Mouse (Mus musculus): ENCODE data around the gene Caml. TPM values are rescaled to one million over a fixed set of nuclear protein-coding genes. Genes with fewer than 3 reads are reported as not detected.
"Not testable (repeated sequence)": the region's sequence is repeated elsewhere in the genome, so short reads cannot be mapped to it uniquely, and the experiment has no call there.

Caml gene
- 68.1 and 73.2 TPM in 2 replicates for polyA plus RNA-seq (2016; fragmentation: Nextera tagmentation; extraction: Ambion mirVana)

- WGBS = under 1% methylated on average over 59 of the region's 59 CpGs
- Histone ChIP-seq H3K4me2 (peak within 1 kb of the TSS; percentile 79), H3K27me3 (no peaks in the 10 kb centered on the region; the same call in 1 of the 2 replicates), H3K36me3 (replicated peaks) (peaks cover 26% of the 10 kb centered on the region), H3K4me3 (replicated peaks) (peak within 1 kb of the TSS; percentile 87), H3K27ac (peak within 1 kb of the TSS; percentile 88), H3K4me1 (peaks cover 24% of the 10 kb centered on the region), H3K9ac (peak within 1 kb of the TSS; percentile 83), H3K9me3 (no peaks in the 10 kb centered on the region)
- peak; percentile 99 for ATAC-seq (ENCODE audit: low FRiP score)
Measured at GRCm38 (mm10) chr13:55622649-55623541, at the start of gene Caml. Gene Caml, plus strand, starts transcription at chr13:55623005.

GRCm38 (mm10) chr13:55573432-55573831, 49.4 kb upstream of the Caml start, which contains the start of gene Tmed9:
Gene Tmed9, plus strand, starts transcription at chr13:55573732.
- H3K9me3 ChIP-seq = no peaks in the 10 kb centered on the region
- WGBS = 97% methylated on average over 2 of the region's 2 CpGs
- H3K27ac ChIP-seq = no peak within 1 kb of the TSS
- peaks cover 2% of the 10 kb centered on the region; the same call in 1 of the 2 replicates for H3K36me3 ChIP-seq (replicated peaks)
- no peak within 1 kb of the TSS for H3K9ac ChIP-seq
- H3K4me2 ChIP-seq = no peak within 1 kb of the TSS
- peaks cover 19% of the 10 kb centered on the region for H3K4me1 ChIP-seq
- no peak within 1 kb of the TSS for H3K4me3 ChIP-seq (replicated peaks)
- no peak for ATAC-seq (ENCODE audit: low FRiP score)
- H3K27me3 ChIP-seq = no peaks in the 10 kb centered on the region

- Histone ChIP-seq H3K9me3 (no peaks in the 10 kb centered on the region), H3K4me2 (no peak overlapping the region), H3K27ac (no peak overlapping the region), H3K4me1 (peaks cover 13% of the 10 kb centered on the region), H3K4me3 (replicated peaks) (no peak overlapping the region), H3K9ac (no peak overlapping the region), H3K27me3 (no peaks in the 10 kb centered on the region), H3K36me3 (replicated peaks) (no peaks in the 10 kb centered on the region)
- 75% methylated on average over 5 of the region's 5 CpGs for WGBS
- ATAC-seq (ENCODE audit: low FRiP score) = no peak
Measured at GRCm38 (mm10) chr13:55574321-55574720, 48.5 kb upstream of the Caml start.

- Histone ChIP-seq H3K4me1 (peaks cover 6% of the 10 kb centered on the region), H3K9me3 (no peaks in the 10 kb centered on the region), H3K27ac (no peak overlapping the region), H3K4me2 (no peak overlapping the region), H3K27me3 (no peaks in the 10 kb centered on the region), H3K4me3 (replicated peaks) (no peak overlapping the region), H3K36me3 (replicated peaks) (no peaks in the 10 kb centered on the region), H3K9ac (no peak overlapping the region)
- ATAC-seq (ENCODE audit: low FRiP score) = no peak
- WGBS = 67% methylated on average over 5 of the region's 5 CpGs
Measured at GRCm38 (mm10) chr13:55575932-55576331, 46.9 kb upstream of the Caml start.

GRCm38 (mm10) chr13:55576872-55577271, 45.9 kb upstream of the Caml start:
- H3K36me3 ChIP-seq (replicated peaks); H3K9ac ChIP-seq; H3K4me3 ChIP-seq (replicated peaks); H3K27ac ChIP-seq; H3K27me3 ChIP-seq; H3K9me3 ChIP-seq; H3K4me1 ChIP-seq; H3K4me2 ChIP-seq; ATAC-seq (ENCODE audit: low FRiP score): not testable (repeated sequence)
- WGBS = 84% methylated on average over 7 of the region's 7 CpGs

GRCm38 (mm10) chr13:55578086-55578485, 44.7 kb upstream of the Caml start:
- Histone ChIP-seq H3K27me3 (no peaks in the 10 kb centered on the region), H3K36me3 (replicated peaks) (no peaks in the 10 kb centered on the region), H3K4me1 (no peaks in the 10 kb centered on the region), H3K27ac (no peak overlapping the region), H3K9ac (no peak overlapping the region), H3K9me3 (no peaks in the 10 kb centered on the region), H3K4me2 (no peak overlapping the region), H3K4me3 (replicated peaks) (no peak overlapping the region)
- 83% methylated on average over 4 of the region's 4 CpGs for WGBS
- no peak for ATAC-seq (ENCODE audit: low FRiP score)

GRCm38 (mm10) chr13:55591961-55592490, 30.8 kb upstream of the Caml start:
- Histone ChIP-seq H3K4me2 (no peak overlapping the region), H3K27me3 (peaks cover 14% of the 10 kb centered on the region), H3K4me3 (replicated peaks) (no peak overlapping the region), H3K27ac (no peak overlapping the region), H3K36me3 (replicated peaks) (peaks cover 27% of the 10 kb centered on the region), H3K4me1 (peaks cover 16% of the 10 kb centered on the region), H3K9me3 (no peaks in the 10 kb centered on the region), H3K9ac (no peak overlapping the region)
- WGBS = 74% methylated on average over 4 of the region's 4 CpGs
- peak; percentile 18; the same call in 1 of the 2 replicates for ATAC-seq (ENCODE audit: low FRiP score)

GRCm38 (mm10) chr13:55592512-55593253, 30.1 kb upstream of the Caml start:
- Histone ChIP-seq H3K9ac (peak overlapping the region; percentile 90), H3K27ac (peak overlapping the region; percentile 66; the same call in 1 of the 2 replicates), H3K4me2 (peak overlapping the region; percentile 73), H3K36me3 (replicated peaks) (peaks cover 33% of the 10 kb centered on the region), H3K27me3 (peaks cover 14% of the 10 kb centered on the region), H3K4me3 (replicated peaks) (peak overlapping the region; percentile 68), H3K4me1 (peaks cover 16% of the 10 kb centered on the region), H3K9me3 (no peaks in the 10 kb centered on the region)
- ATAC-seq (ENCODE audit: low FRiP score) = peak; percentile 98
- 5% methylated on average over 29 of the region's 29 CpGs for WGBS

GRCm38 (mm10) chr13:55593254-55593747, 29.5 kb upstream of the Caml start:
- H3K27me3 ChIP-seq = peaks cover 14% of the 10 kb centered on the region
- WGBS = under 1% methylated on average over 31 of the region's 31 CpGs
- no peaks in the 10 kb centered on the region for H3K9me3 ChIP-seq
- peak overlapping the region; percentile 66; the same call in 1 of the 2 replicates for H3K27ac ChIP-seq
- peaks cover 39% of the 10 kb centered on the region for H3K36me3 ChIP-seq (replicated peaks)
- H3K9ac ChIP-seq = peak overlapping the region; percentile 90
- peak overlapping the region; percentile 68 for H3K4me3 ChIP-seq (replicated peaks)
- peaks cover 16% of the 10 kb centered on the region for H3K4me1 ChIP-seq
- ATAC-seq (ENCODE audit: low FRiP score) = peak; percentile 65
- H3K4me2 ChIP-seq = peak overlapping the region; percentile 73

- Histone ChIP-seq H3K4me1 (peaks cover 21% of the 10 kb centered on the region), H3K9ac (no peak overlapping the region), H3K27ac (no peak overlapping the region), H3K36me3 (replicated peaks) (peaks cover 42% of the 10 kb centered on the region), H3K27me3 (peaks cover 12% of the 10 kb centered on the region), H3K4me2 (no peak overlapping the region), H3K4me3 (replicated peaks) (no peak overlapping the region), H3K9me3 (no peaks in the 10 kb centered on the region)
- no peak for ATAC-seq (ENCODE audit: low FRiP score)
- 88% methylated on average over 12 of the region's 12 CpGs for WGBS
Measured at GRCm38 (mm10) chr13:55595375-55595774, 27.4 kb upstream of the Caml start.

- Histone ChIP-seq H3K4me2 (no peak overlapping the region), H3K4me1 (peaks cover 28% of the 10 kb centered on the region), H3K4me3 (replicated peaks) (no peak overlapping the region), H3K36me3 (replicated peaks) (peaks cover 42% of the 10 kb centered on the region), H3K27me3 (0 out of 2 replicates have a peak, but pooled peaks cover 2% of the 10 kb centered on the region), H3K27ac (no peak overlapping the region), H3K9ac (no peak overlapping the region), H3K9me3 (no peaks in the 10 kb centered on the region)
- ATAC-seq (ENCODE audit: low FRiP score) = no peak
- WGBS = 96% methylated on average over 12 of the region's 12 CpGs
Measured at GRCm38 (mm10) chr13:55596802-55597201, 26.0 kb upstream of the Caml start.

All from forebrain, embryonic 12.5 days (tissue).